In the genomic region with DNA sequence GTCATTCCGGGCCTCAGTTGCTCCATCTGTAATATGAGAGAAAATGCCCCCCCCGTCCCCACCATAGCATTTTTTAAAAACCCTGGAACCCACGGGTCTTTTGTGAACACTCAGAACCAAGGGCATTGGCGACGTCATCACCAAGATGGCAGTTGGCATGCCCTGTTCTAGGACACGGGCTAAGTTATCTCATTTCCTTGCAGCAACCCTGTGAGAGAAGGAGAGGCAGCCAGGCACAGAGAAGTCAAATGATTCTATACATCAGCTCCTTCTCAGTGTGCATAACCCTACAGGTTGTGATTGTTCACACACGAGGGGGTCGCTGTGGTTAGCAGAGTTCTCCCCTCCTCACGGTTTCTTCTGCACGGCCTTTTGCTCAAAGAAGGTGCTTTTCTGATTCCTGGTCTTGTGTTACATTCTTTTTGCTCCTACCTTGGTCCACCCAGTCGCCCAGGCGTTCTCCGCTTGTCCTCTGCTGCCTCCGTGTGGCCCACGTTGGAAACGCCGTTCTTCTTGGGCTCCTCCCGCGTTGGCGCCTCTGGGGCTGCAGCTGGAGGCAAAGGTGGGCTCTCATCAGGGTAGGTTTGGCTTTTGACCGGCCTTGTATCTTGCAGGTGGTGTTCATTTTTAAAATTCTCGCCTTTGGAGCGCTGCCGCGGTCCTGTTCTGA, we compare ENCODE assay signal across 8 mouse cellular contexts. TPM values are rescaled to one million over a fixed set of nuclear protein-coding genes. Genes with fewer than 3 reads are reported as not detected.
DNase-seq lines count a peak whose midpoint lies in the region; ATAC-seq and TF ChIP-seq lines count a peak whose summit lies in the region.

No protein-coding gene starts in this region.

- peak; percentile 31 for DNase-seq in T-cell, adult 2 months (ENCODE audit: low spot score)
- DNase-seq in cerebellum, postnatal 14 days, result peak; percentile 90 to 95
- peak; percentile 67 for DNase-seq in gastrocnemius, adult 2 months
- DNase-seq in induced T-regulatory cell, adult 2 months (ENCODE audit: low read depth), result peak; percentile 75
- DNase-seq in left cerebral cortex, adult 2 months (ENCODE audit: extremely low spot score in 1 of 2, low spot score in 2 of 2), result peak; percentile 83 to 95
- peak; percentile 81 to 91 for DNase-seq in right cerebral cortex, postnatal 10 days (ENCODE audit: low spot score in 2 of 2)
- peak; percentile 79 for DNase-seq in urinary bladder, postnatal 25 days (ENCODE audit: low spot score)

- intact Hi-C loops in gastrocnemius, adult 2 months (cut with DNase I), result loop anchor here (2.0 to 5.0 kb wide), 2 partner anchors 263 to 280 kb away; no protein-coding TSS in a partner anchor
- intact Hi-C loops in left cerebral cortex, adult 2 months (cut with DNase I), result loop anchor here (2.0 to 10.0 kb wide), 5 partner anchors 200 to 1863 kb away; no protein-coding TSS in a partner anchor

- H3K4me3 ChIP-seq in gastrocnemius, adult 2 months, result no peak overlapping the region
- peak overlapping the region; percentile 27 for H3K4me3 ChIP-seq in left cerebral cortex, adult 2 months

- no peak overlapping the region for H3K27ac ChIP-seq in gastrocnemius, adult 2 months
- no peak overlapping the region for H3K27ac ChIP-seq in left cerebral cortex, adult 2 months

- TF ChIP-seq CTCF in gastrocnemius, adult 2 months (IDR thresholded peaks at IDR 0.05), result peak; percentile 84
- peak; percentile 87 for TF ChIP-seq CTCF in left cerebral cortex, adult 2 months (IDR thresholded peaks at IDR 0.05)

- ATAC-seq in megakaryocyte progenitor cell, adult 5-6 weeks (replicated peaks; ENCODE audit: poor library complexity), result peak; percentile 93

RNA-seq across cellular contexts. Expression of a gene that starts 44.2 kb away (rescaled TPM):
- total RNA-seq in gastrocnemius, adult 2 months (2021), result under 1 TPM in 1 of 2 experiments, not detected in 1; 0.08 TPM
- total RNA-seq in left cerebral cortex, adult 2 months (2021), result 1 to 10 TPM; 2.2 to 2.6 TPM
- total RNA-seq in megakaryocyte progenitor cell, adult 5-6 weeks (2015), result not detected in 2 replicates
- total RNA-seq in megakaryocyte progenitor cell, adult 5-6 weeks (2017), result not detected in 2 replicates

Comparison
In these comparisons a context has a peak if more than half of its experiments do, and no peak if none do; other contexts are left out.
1. DNase-seq: peak in every context shown above with its lines; median percentile 92 in cerebellum, postnatal 14 days; 89 in left cerebral cortex, adult 2 months; 86 in right cerebral cortex, postnatal 10 days; 79 in urinary bladder, postnatal 25 days; 75 in induced T-regulatory cell, adult 2 months; 67 in gastrocnemius, adult 2 months; 31 in T-cell, adult 2 months.